ENCODE assay signal across 9 mouse cellular contexts in the genomic region with DNA sequence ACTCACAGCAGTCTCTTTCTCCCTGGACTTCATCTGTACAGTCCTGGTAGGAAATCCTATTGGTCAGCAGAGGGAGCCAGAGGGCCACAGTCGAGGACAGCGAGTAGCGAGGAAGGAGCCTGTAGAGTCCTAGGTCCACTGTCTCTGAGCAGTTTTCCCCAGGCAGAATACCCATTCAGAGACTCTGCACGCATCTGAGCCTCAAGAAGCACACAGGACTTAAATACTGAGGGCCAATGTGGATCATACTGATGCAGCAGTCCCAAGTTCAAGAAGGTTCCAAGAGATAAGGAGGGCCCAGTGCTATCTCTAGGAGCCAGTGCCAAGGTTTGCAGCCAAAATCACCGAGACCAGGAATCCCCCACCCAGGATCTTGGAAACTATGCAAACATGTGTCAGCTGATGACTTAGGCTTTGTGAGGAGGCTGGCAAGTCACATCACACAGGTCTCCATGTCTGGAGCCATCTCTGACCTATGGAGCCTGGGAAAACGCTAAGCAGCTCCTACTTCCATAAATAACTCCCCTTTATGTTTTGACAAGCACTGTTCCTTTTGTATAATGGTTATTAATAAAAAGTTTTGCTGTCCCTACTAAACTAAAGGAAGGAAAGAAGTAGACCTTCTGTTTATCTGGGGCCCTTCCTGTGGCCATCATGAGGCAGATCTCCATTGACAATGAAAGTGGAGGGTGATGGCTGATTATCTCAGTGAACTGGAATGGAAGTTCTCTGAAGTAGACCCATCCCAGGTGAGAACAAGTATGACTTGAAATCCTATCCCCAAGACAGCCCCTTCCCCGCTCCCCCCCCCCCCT. TPM values are rescaled to one million over a fixed set of nuclear protein-coding genes. Genes with fewer than 3 reads are reported as not detected.
DNase-seq lines count a peak whose midpoint lies in the region; ATAC-seq and TF ChIP-seq lines count a peak whose summit lies in the region.
"Had no signal": no experiment of that assay in that cellular context is flagged by ENCODE, and none has a peak within 500 bp of the region (broad histone marks: within the 10 kb centered on the region; RNA-seq: fewer than 3 reads in every experiment).

No protein-coding gene starts in this region.

- no peak overlapping the region for H3K27ac ChIP-seq in hindbrain, embryonic 11.5 days (ENCODE audit: low read depth, low read length)
- H3K27ac ChIP-seq in lung, postnatal 0 days (ENCODE audit: low read length): no peak overlapping the region

- ATAC-seq in hindbrain, embryonic 11.5 days (ENCODE audit: low FRiP score): peak; percentile 77
- peak; percentile 66 for ATAC-seq in lung, postnatal 0 days

- no peak overlapping the region for H3K9ac ChIP-seq in hindbrain, embryonic 11.5 days (ENCODE audit: low read depth, low read length)
- no peak overlapping the region for H3K9ac ChIP-seq in lung, postnatal 0 days (replicated peaks; ENCODE audit: low read depth)

- H3K4me1 ChIP-seq in hindbrain, embryonic 11.5 days (replicated peaks; ENCODE audit: control insufficient read depth, insufficient read depth, low read length): peaks cover 16% of the 10 kb centered on the region
- peaks cover 21% of the 10 kb centered on the region for H3K4me1 ChIP-seq in lung, postnatal 0 days (ENCODE audit: insufficient read depth, low read depth, low read length)

- no peak overlapping the region for H3K4me2 ChIP-seq in hindbrain, embryonic 11.5 days (replicated peaks; ENCODE audit: low read depth, low read length)
- H3K4me2 ChIP-seq in lung, postnatal 0 days (replicated peaks; ENCODE audit: low read depth, low read length): peak overlapping the region; percentile 35; the same call in 1 of the 2 replicates

- H3K4me3 ChIP-seq in hindbrain, embryonic 11.5 days (ENCODE audit: low read depth, low read length): no peak overlapping the region
- no peak overlapping the region for H3K4me3 ChIP-seq in lung, postnatal 0 days (ENCODE audit: low read depth, low read length)
- H3K4me3 ChIP-seq: myocyte had no signal

- no peaks in the 10 kb centered on the region for H3K9me3 ChIP-seq in hindbrain, embryonic 11.5 days (ENCODE audit: control insufficient read depth, low read length)
- H3K9me3 ChIP-seq in lung, postnatal 0 days (ENCODE audit: low read length): no peaks in the 10 kb centered on the region

- WGBS in hindbrain, embryonic 11.5 days: 40% methylated on average over 7 of the region's 7 CpGs
- WGBS in lung, postnatal 0 days: 22% methylated on average over 7 of the region's 7 CpGs

- no peaks in the 10 kb centered on the region for H3K36me3 ChIP-seq in hindbrain, embryonic 11.5 days (ENCODE audit: control insufficient read depth, insufficient read depth, low read length)
- H3K36me3 ChIP-seq in lung, postnatal 0 days (ENCODE audit: insufficient read depth, low read length): no peaks in the 10 kb centered on the region

- peak; percentile 78 for DNase-seq in Muller cell, postnatal 12 days (ENCODE audit: inconsistent ontology term)
- DNase-seq in cerebellum, adult 9-11 months: peak; percentile 89
- peak; percentile 69 to 95 for DNase-seq in frontal cortex, adult 2 months (ENCODE audit: extremely low spot score in 1 of 2, low spot score in 1 of 2)
- DNase-seq in hindbrain, embryonic 11.5 days (ENCODE audit: low spot score): peak; percentile 89
- peak; percentile 86 for DNase-seq in layer of hippocampus, adult 9-11 months
- peak; percentile 94 for DNase-seq in lung, postnatal 0 days (ENCODE audit: low spot score)
- DNase-seq in ovary, postnatal 14 days (ENCODE audit: low spot score): peak; percentile 85
- DNase-seq in thymus, postnatal 14 days: peak; percentile 76

- peak; percentile 98 for TF ChIP-seq CTCF in lung, postnatal 0 days (IDR thresholded peaks at IDR 0.05)

- no peaks in the 10 kb centered on the region for H3K27me3 ChIP-seq in hindbrain, embryonic 11.5 days (ENCODE audit: control insufficient read depth, insufficient read depth, low read length)
- H3K27me3 ChIP-seq in lung, postnatal 0 days (replicated peaks; ENCODE audit: insufficient read depth, low read length): no peaks in the 10 kb centered on the region

- peak; percentile 85 for TF ChIP-seq EP300 in lung, postnatal 0 days (IDR thresholded peaks at IDR 0.05)

RNA-seq across cellular contexts. Expression of a gene that starts 23.2 kb away (rescaled TPM):
- 119 and 131 TPM in 2 replicates for polyA plus RNA-seq in frontal cortex, adult 2 months (2012; rRNA removed)
- polyA plus RNA-seq in hindbrain, embryonic 11.5 days (2014; fragmentation: Nextera tagmentation; extraction: Ambion mirVana): 12.0 and 14.1 TPM in 2 replicates
- 28.8 and 37.2 TPM in 2 replicates for polyA plus RNA-seq in lung, postnatal 0 days (2015; fragmentation: Nextera tagmentation; extraction: Ambion mirVana)

RNA-seq across cellular contexts. Expression of a gene that starts 49.5 kb away (rescaled TPM):
- polyA plus RNA-seq in frontal cortex, adult 2 months (2012; rRNA removed): 22.1 and 26.6 TPM in 2 replicates
- polyA plus RNA-seq in hindbrain, embryonic 11.5 days (2014; fragmentation: Nextera tagmentation; extraction: Ambion mirVana): 11.5 and 12.3 TPM in 2 replicates
- polyA plus RNA-seq in lung, postnatal 0 days (2015; fragmentation: Nextera tagmentation; extraction: Ambion mirVana): 12.2 and 14.4 TPM in 2 replicates

RNA-seq across cellular contexts. Expression of a gene that starts 52.0 kb away (rescaled TPM):
- polyA plus RNA-seq in frontal cortex, adult 2 months (2012; rRNA removed): 0.84 and 1.0 TPM in 2 replicates
- 33.1 and 39.3 TPM in 2 replicates for polyA plus RNA-seq in hindbrain, embryonic 11.5 days (2014; fragmentation: Nextera tagmentation; extraction: Ambion mirVana)
- polyA plus RNA-seq in lung, postnatal 0 days (2015; fragmentation: Nextera tagmentation; extraction: Ambion mirVana): 11.9 and 12.1 TPM in 2 replicates
